Mouse (Mus musculus): ENCODE data around the gene Rufy3.

Rufy3 gene

GRCm38 (mm10) chr5:88566034-88566841 is 1.4 kb downstream of the Rufy3 start:
- H3K4me1 ChIP-seq (replicated peaks; ENCODE audit: low read depth, low read length), result peaks cover 51% of the 10 kb centered on the region
- peak overlapping the region; percentile 94 for H3K4me3 ChIP-seq (replicated peaks; ENCODE audit: low read length)
- H3K27me3 ChIP-seq (ENCODE audit: insufficient read depth, low read length), result peaks cover 6% of the 10 kb centered on the region; the same call in 1 of the 2 replicates
- peaks cover 7% of the 10 kb centered on the region for H3K36me3 ChIP-seq (ENCODE audit: insufficient read depth, low read length)
- TF ChIP-seq NANOG (IDR thresholded peaks at IDR 0.05; ENCODE audit: borderline replicate concordance, low read length) (no peak), POU5F1 (IDR thresholded peaks at IDR 0.05; ENCODE audit: borderline replicate concordance, low read length) (no peak), CTCF (conservative IDR thresholded peaks at IDR 0.05; ENCODE audit: low read length) (no peak)
- H3K9me3 ChIP-seq (ENCODE audit: low read length), result no peaks in the 10 kb centered on the region

GRCm38 (mm10) chr5:88569541-88569940 is 4.7 kb downstream of the Rufy3 start:
- peaks cover 6% of the 10 kb centered on the region; the same call in 1 of the 2 replicates for H3K27me3 ChIP-seq (ENCODE audit: insufficient read depth, low read length)
- peaks cover 7% of the 10 kb centered on the region for H3K36me3 ChIP-seq (ENCODE audit: insufficient read depth, low read length)
- H3K4me1 ChIP-seq (replicated peaks; ENCODE audit: low read depth, low read length), result peaks cover 65% of the 10 kb centered on the region
- TF ChIP-seq CTCF (conservative IDR thresholded peaks at IDR 0.05; ENCODE audit: low read length), result no peak
- no peak for TF ChIP-seq NANOG (IDR thresholded peaks at IDR 0.05; ENCODE audit: borderline replicate concordance, low read length)
- TF ChIP-seq POU5F1 (IDR thresholded peaks at IDR 0.05; ENCODE audit: borderline replicate concordance, low read length), result no peak
- no peaks in the 10 kb centered on the region for H3K9me3 ChIP-seq (ENCODE audit: low read length)
- no peak overlapping the region for H3K4me3 ChIP-seq (replicated peaks; ENCODE audit: low read length)

- no peaks in the 10 kb centered on the region for H3K27me3 ChIP-seq (ENCODE audit: insufficient read depth, low read length)
- no peak overlapping the region for H3K4me3 ChIP-seq (replicated peaks; ENCODE audit: low read length)
- H3K9me3 ChIP-seq (ENCODE audit: low read length), result no peaks in the 10 kb centered on the region
- peaks cover 9% of the 10 kb centered on the region for H3K36me3 ChIP-seq (ENCODE audit: insufficient read depth, low read length)
- peaks cover 59% of the 10 kb centered on the region for H3K4me1 ChIP-seq (replicated peaks; ENCODE audit: low read depth, low read length)
- TF ChIP-seq NANOG (IDR thresholded peaks at IDR 0.05; ENCODE audit: borderline replicate concordance, low read length) (no peak), POU5F1 (IDR thresholded peaks at IDR 0.05; ENCODE audit: borderline replicate concordance, low read length) (no peak), CTCF (conservative IDR thresholded peaks at IDR 0.05; ENCODE audit: low read length) (no peak)
These were observed 10.0 kb downstream of the Rufy3 start for GRCm38 (mm10) chr5:88574829-88575228.

GRCm38 (mm10) chr5:88575506-88576338 is 10.9 kb downstream of the Rufy3 start:
- H3K4me3 ChIP-seq (replicated peaks; ENCODE audit: low read length), result no peak overlapping the region; the same call in 1 of the 2 replicates
- H3K27me3 ChIP-seq (ENCODE audit: insufficient read depth, low read length), result no peaks in the 10 kb centered on the region
- H3K4me1 ChIP-seq (replicated peaks; ENCODE audit: low read depth, low read length), result peaks cover 57% of the 10 kb centered on the region
- H3K36me3 ChIP-seq (ENCODE audit: insufficient read depth, low read length), result peaks cover 4% of the 10 kb centered on the region
- TF ChIP-seq CTCF (conservative IDR thresholded peaks at IDR 0.05; ENCODE audit: low read length) (no peak), POU5F1 (IDR thresholded peaks at IDR 0.05; ENCODE audit: borderline replicate concordance, low read length) (no peak), NANOG (IDR thresholded peaks at IDR 0.05; ENCODE audit: borderline replicate concordance, low read length) (no peak)
- no peaks in the 10 kb centered on the region for H3K9me3 ChIP-seq (ENCODE audit: low read length)

- TF ChIP-seq POU5F1 (IDR thresholded peaks at IDR 0.05; ENCODE audit: borderline replicate concordance, low read length), result no peak
- TF ChIP-seq NANOG (IDR thresholded peaks at IDR 0.05; ENCODE audit: borderline replicate concordance, low read length), result no peak
- Histone ChIP-seq H3K4me3 (replicated peaks; ENCODE audit: low read length) (no peak overlapping the region), H3K9me3 (ENCODE audit: low read length) (no peaks in the 10 kb centered on the region), H3K27me3 (ENCODE audit: insufficient read depth, low read length) (no peaks in the 10 kb centered on the region), H3K4me1 (replicated peaks; ENCODE audit: low read depth, low read length) (peaks cover 54% of the 10 kb centered on the region), H3K36me3 (ENCODE audit: insufficient read depth, low read length) (peaks cover 9% of the 10 kb centered on the region)
These were observed 15.8 kb downstream of the Rufy3 start for GRCm38 (mm10) chr5:88580681-88581080.

GRCm38 (mm10) chr5:88581343-88581742 is 16.5 kb downstream of the Rufy3 start:
- Histone ChIP-seq H3K4me3 (replicated peaks; ENCODE audit: low read length) (peak overlapping the region; percentile 26; the same call in 1 of the 2 replicates), H3K36me3 (ENCODE audit: insufficient read depth, low read length) (peaks cover 11% of the 10 kb centered on the region), H3K4me1 (replicated peaks; ENCODE audit: low read depth, low read length) (peaks cover 52% of the 10 kb centered on the region), H3K27me3 (ENCODE audit: insufficient read depth, low read length) (no peaks in the 10 kb centered on the region), H3K9me3 (ENCODE audit: low read length) (no peaks in the 10 kb centered on the region)
- TF ChIP-seq NANOG (IDR thresholded peaks at IDR 0.05; ENCODE audit: borderline replicate concordance, low read length) (no peak), CTCF (conservative IDR thresholded peaks at IDR 0.05; ENCODE audit: low read length) (no peak), POU5F1 (IDR thresholded peaks at IDR 0.05; ENCODE audit: borderline replicate concordance, low read length) (no peak)

GRCm38 (mm10) chr5:88583271-88584031 is 18.6 kb downstream of the Rufy3 start:
- Histone ChIP-seq H3K36me3 (ENCODE audit: insufficient read depth, low read length) (peaks cover 15% of the 10 kb centered on the region), H3K27me3 (ENCODE audit: insufficient read depth, low read length) (no peaks in the 10 kb centered on the region), H3K4me3 (replicated peaks; ENCODE audit: low read length) (peak overlapping the region; percentile 73), H3K4me1 (replicated peaks; ENCODE audit: low read depth, low read length) (peaks cover 66% of the 10 kb centered on the region), H3K9me3 (ENCODE audit: low read length) (no peaks in the 10 kb centered on the region)
- no peak for TF ChIP-seq POU5F1 (IDR thresholded peaks at IDR 0.05; ENCODE audit: borderline replicate concordance, low read length)
- TF ChIP-seq NANOG (IDR thresholded peaks at IDR 0.05; ENCODE audit: borderline replicate concordance, low read length), result no peak
- no peak for TF ChIP-seq CTCF (conservative IDR thresholded peaks at IDR 0.05; ENCODE audit: low read length)

- Histone ChIP-seq H3K4me1 (replicated peaks; ENCODE audit: low read depth, low read length) (peaks cover 72% of the 10 kb centered on the region), H3K9me3 (ENCODE audit: low read length) (no peaks in the 10 kb centered on the region), H3K36me3 (ENCODE audit: insufficient read depth, low read length) (peaks cover 20% of the 10 kb centered on the region), H3K4me3 (replicated peaks; ENCODE audit: low read length) (peak overlapping the region; percentile 73), H3K27me3 (ENCODE audit: insufficient read depth, low read length) (no peaks in the 10 kb centered on the region)
- no peak for TF ChIP-seq CTCF (conservative IDR thresholded peaks at IDR 0.05; ENCODE audit: low read length)
- TF ChIP-seq NANOG (IDR thresholded peaks at IDR 0.05; ENCODE audit: borderline replicate concordance, low read length), result no peak
- TF ChIP-seq POU5F1 (IDR thresholded peaks at IDR 0.05; ENCODE audit: borderline replicate concordance, low read length), result no peak
These were observed 19.2 kb downstream of the Rufy3 start for GRCm38 (mm10) chr5:88584061-88584460.
